Mouse (Mus musculus): ENCODE data around the gene Pcyox1. TPM values are rescaled to one million over a fixed set of nuclear protein-coding genes. Genes with fewer than 3 reads are reported as not detected.

Pcyox1 gene
- polyA plus RNA-seq, 2 experiments, result 67.3 to 93.3 TPM

DNA sequence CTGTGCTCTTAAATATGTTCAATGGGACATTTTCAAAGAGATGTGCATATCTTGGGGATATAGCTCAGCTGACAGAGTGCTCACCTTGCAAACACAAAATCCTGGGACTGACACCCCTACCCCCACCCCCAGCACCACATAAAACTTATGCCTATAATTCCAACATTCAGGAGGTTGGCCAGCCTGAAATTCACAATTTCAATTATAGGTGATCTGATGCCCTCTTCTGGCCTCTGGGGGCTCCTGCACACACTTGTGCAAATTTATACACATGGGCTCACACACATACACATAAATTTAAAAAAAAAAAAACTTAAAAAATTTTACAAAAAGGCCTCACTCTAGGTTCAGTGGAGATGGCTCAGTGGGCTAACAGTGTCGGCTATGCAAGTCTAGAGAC is 3.8 kb downstream of the Pcyox1 start:
- Histone ChIP-seq H3K9ac (ENCODE audit: low read depth, low read length, severe bottlenecking) (no peak overlapping the region), H3K9me3 (ENCODE audit: control insufficient read depth, low read length) (no peaks in the 10 kb centered on the region), H3K4me2 (replicated peaks; ENCODE audit: low read depth, low read length, severe bottlenecking) (no peak overlapping the region), H3K4me1 (ENCODE audit: control insufficient read depth, insufficient read depth, low read length) (peaks cover 18% of the 10 kb centered on the region), H3K27me3 (ENCODE audit: control insufficient read depth, insufficient read depth, low read length) (no peaks in the 10 kb centered on the region), H3K4me3 (replicated peaks; ENCODE audit: low read length) (no peak overlapping the region), H3K27ac (replicated peaks; ENCODE audit: low read depth, low read length) (no peak overlapping the region), H3K36me3 (ENCODE audit: control insufficient read depth, insufficient read depth, low read length) (peaks cover 56% of the 10 kb centered on the region)
- TF ChIP-seq POLR2A (IDR thresholded peaks at IDR 0.05; ENCODE audit: borderline replicate concordance, extremely low read depth, insufficient read depth, insufficient read length), result no peak
- ATAC-seq (ENCODE audit: low FRiP score, low read depth) (no peak), DNase-seq (ENCODE audit: low spot score) (no peak)
- WGBS, result 100% methylated on average over 1 of the region's 1 CpGs

DNA sequence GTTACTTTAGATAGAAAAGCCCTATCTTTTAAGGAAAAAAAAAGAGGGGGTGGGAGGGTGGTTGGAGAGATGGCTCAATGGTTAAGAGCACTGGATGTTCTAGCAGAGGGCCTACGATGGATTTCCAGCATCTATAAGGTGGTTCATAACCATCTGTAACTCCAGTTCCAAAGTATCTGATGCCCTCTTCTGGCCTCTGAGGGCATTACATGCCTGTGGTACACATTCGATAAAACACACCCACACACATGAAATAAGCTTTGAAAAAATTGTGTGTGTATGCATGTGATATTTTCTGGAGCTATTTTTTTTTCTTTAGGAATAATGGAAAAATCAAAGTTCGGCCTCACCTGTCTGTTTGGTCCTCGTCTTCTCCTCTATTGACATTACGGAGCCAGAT is 5.6 kb downstream of the Pcyox1 start:
- WGBS, result 95% methylated on average over 5 of the region's 5 CpGs
- Histone ChIP-seq H3K4me1 (ENCODE audit: control insufficient read depth, insufficient read depth, low read length) (peaks cover 14% of the 10 kb centered on the region; the same call in 1 of the 2 replicates), H3K27me3 (ENCODE audit: control insufficient read depth, insufficient read depth, low read length) (no peaks in the 10 kb centered on the region), H3K9me3 (ENCODE audit: control insufficient read depth, low read length) (no peaks in the 10 kb centered on the region), H3K36me3 (ENCODE audit: control insufficient read depth, insufficient read depth, low read length) (peaks cover 68% of the 10 kb centered on the region), H3K4me2 (replicated peaks; ENCODE audit: low read depth, low read length, severe bottlenecking) (no peak overlapping the region), H3K9ac (ENCODE audit: low read depth, low read length, severe bottlenecking) (no peak overlapping the region), H3K27ac (replicated peaks; ENCODE audit: low read depth, low read length) (no peak overlapping the region), H3K4me3 (replicated peaks; ENCODE audit: low read length) (no peak overlapping the region)
- DNase-seq (ENCODE audit: low spot score) (no peak), ATAC-seq (ENCODE audit: low FRiP score, low read depth) (no peak)
- no peak for TF ChIP-seq POLR2A (IDR thresholded peaks at IDR 0.05; ENCODE audit: borderline replicate concordance, extremely low read depth, insufficient read depth, insufficient read length)

DNA sequence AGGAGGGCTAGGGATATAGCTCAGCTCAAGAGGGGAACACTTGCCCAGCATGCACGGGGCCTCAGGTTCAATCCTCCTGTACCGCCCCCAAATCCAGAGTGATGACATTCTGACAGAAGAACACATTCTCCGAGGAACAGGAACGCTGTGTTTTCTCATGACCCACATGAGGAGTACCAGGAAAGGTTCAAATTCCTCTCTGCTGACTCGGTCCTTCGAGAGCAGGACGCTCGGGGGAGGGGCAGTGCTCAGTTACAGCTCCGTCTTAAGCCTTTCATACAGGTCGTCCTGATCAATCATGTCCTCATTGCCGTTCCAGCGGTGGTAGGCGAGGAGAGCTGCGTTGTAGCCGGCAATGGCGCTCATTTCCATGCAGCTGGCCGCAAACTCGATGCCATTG is 8.5 kb downstream of the Pcyox1 start:
- no peak overlapping the region for H3K4me2 ChIP-seq (replicated peaks; ENCODE audit: low read depth, low read length, severe bottlenecking)
- H3K9me3 ChIP-seq (ENCODE audit: control insufficient read depth, low read length), result no peaks in the 10 kb centered on the region
- no peak overlapping the region for H3K27ac ChIP-seq (replicated peaks; ENCODE audit: low read depth, low read length)
- no peak overlapping the region for H3K9ac ChIP-seq (ENCODE audit: low read depth, low read length, severe bottlenecking)
- H3K4me3 ChIP-seq (replicated peaks; ENCODE audit: low read length), result no peak overlapping the region
- H3K36me3 ChIP-seq (ENCODE audit: control insufficient read depth, insufficient read depth, low read length), result peaks cover 69% of the 10 kb centered on the region
- no peaks in the 10 kb centered on the region for H3K4me1 ChIP-seq (ENCODE audit: control insufficient read depth, insufficient read depth, low read length)
- no peaks in the 10 kb centered on the region for H3K27me3 ChIP-seq (ENCODE audit: control insufficient read depth, insufficient read depth, low read length)
- no peak for DNase-seq (ENCODE audit: low spot score)
- WGBS, result 81% methylated on average over 18 of the region's 18 CpGs
- no peak for ATAC-seq (ENCODE audit: low FRiP score, low read depth)
- no peak for TF ChIP-seq POLR2A (IDR thresholded peaks at IDR 0.05; ENCODE audit: borderline replicate concordance, extremely low read depth, insufficient read depth, insufficient read length)

DNA sequence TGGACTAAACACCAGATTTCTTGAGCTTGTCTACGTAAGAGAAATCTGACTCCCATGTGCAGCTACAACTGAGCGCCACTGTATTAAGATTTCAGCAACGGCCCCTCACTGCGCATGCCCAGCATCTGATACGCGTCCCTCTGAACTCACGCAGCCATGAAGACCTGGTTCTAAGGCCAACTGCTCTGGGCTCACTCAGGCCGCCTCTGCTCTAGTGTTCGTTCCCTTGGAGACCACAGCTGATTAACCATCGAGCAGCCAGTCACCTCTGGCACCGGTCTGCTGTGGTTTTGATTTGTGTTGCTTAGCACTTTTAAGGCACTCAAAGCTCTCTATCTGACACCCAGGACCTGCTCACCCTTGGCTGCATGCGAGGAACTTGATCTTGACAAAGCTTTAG is 9.6 kb downstream of the Pcyox1 start:
- Histone ChIP-seq H3K9ac (ENCODE audit: low read depth, low read length, severe bottlenecking) (no peak overlapping the region), H3K27me3 (ENCODE audit: control insufficient read depth, insufficient read depth, low read length) (no peaks in the 10 kb centered on the region), H3K4me3 (replicated peaks; ENCODE audit: low read length) (no peak overlapping the region), H3K27ac (replicated peaks; ENCODE audit: low read depth, low read length) (no peak overlapping the region), H3K9me3 (ENCODE audit: control insufficient read depth, low read length) (no peaks in the 10 kb centered on the region), H3K4me1 (ENCODE audit: control insufficient read depth, insufficient read depth, low read length) (no peaks in the 10 kb centered on the region), H3K36me3 (ENCODE audit: control insufficient read depth, insufficient read depth, low read length) (peaks cover 63% of the 10 kb centered on the region), H3K4me2 (replicated peaks; ENCODE audit: low read depth, low read length, severe bottlenecking) (no peak overlapping the region)
- 84% methylated on average over 12 of the region's 12 CpGs for WGBS
- no peak for TF ChIP-seq POLR2A (IDR thresholded peaks at IDR 0.05; ENCODE audit: borderline replicate concordance, extremely low read depth, insufficient read depth, insufficient read length)
- ATAC-seq (ENCODE audit: low FRiP score, low read depth) (no peak), DNase-seq (ENCODE audit: low spot score) (no peak)

DNA sequence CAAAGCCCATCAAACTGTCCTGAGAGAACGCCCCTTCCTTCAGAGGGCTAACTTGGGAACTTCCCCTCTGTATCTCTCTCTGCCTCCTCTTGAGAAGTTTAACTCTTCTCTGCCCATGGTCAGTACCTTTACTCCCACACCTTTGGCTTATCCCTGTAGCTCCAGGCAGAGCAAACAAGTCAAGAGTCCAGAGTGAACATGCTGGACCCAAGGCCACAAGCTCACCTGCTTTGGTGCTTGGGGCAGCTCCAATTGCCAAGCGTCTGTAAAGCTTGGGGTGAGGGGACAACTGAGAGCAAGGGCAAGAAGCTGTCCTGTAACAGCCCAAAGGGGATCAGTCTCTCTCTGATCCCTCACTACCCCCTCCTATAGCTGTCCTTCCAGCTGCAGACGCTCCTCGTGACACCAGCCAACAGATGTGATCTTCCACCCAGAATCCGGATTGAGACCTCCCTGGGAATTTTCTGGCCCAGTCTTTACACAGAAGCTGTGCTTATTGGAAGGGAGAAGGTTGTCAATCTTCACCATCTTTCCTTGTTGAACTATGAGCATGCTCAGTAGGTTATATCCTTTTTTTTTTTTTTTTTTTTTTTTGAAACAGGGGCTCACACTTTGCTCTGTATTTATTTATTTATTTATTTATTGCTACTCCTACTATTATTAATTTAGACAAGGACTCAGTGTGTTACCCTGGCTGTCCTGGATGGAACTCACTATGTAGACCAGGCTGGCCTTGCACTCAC is 11.4 kb downstream of the Pcyox1 start:
- Histone ChIP-seq H3K27ac (replicated peaks; ENCODE audit: low read depth, low read length) (no peak overlapping the region), H3K9me3 (ENCODE audit: control insufficient read depth, low read length) (no peaks in the 10 kb centered on the region), H3K4me3 (replicated peaks; ENCODE audit: low read length) (no peak overlapping the region), H3K27me3 (ENCODE audit: control insufficient read depth, insufficient read depth, low read length) (no peaks in the 10 kb centered on the region), H3K36me3 (ENCODE audit: control insufficient read depth, insufficient read depth, low read length) (peaks cover 45% of the 10 kb centered on the region), H3K4me2 (replicated peaks; ENCODE audit: low read depth, low read length, severe bottlenecking) (no peak overlapping the region), H3K4me1 (ENCODE audit: control insufficient read depth, insufficient read depth, low read length) (no peaks in the 10 kb centered on the region), H3K9ac (ENCODE audit: low read depth, low read length, severe bottlenecking) (no peak overlapping the region)
- DNase-seq (ENCODE audit: low spot score) (no peak), ATAC-seq (ENCODE audit: low FRiP score, low read depth) (no peak)
- WGBS, result 83% methylated on average over 5 of the region's 5 CpGs
- TF ChIP-seq POLR2A (IDR thresholded peaks at IDR 0.05; ENCODE audit: borderline replicate concordance, extremely low read depth, insufficient read depth, insufficient read length), result no peak

All from limb, embryonic 14.5 days (tissue).